Mouse (Mus musculus) spleen, adult 2 months (tissue): ENCODE results near the gene Gm10721.
"Not testable (repeated sequence)": the region's sequence is repeated elsewhere in the genome, so short reads cannot be mapped to it uniquely, and the experiment has no call there.

ENCODE experiments used
- CTCF ChIP-seq: fragments of 200-500 bp; IDR thresholded peaks from 2 replicates; pipeline ENCODE4 v1.5.1; 2011; ENCODE audit warnings: mild to moderate bottlenecking, inconsistent platforms; ENCODE audit not compliant: insufficient read depth, insufficient read length, insufficient replicate concordance; ENCODE audit errors: extremely low read depth
- POLR2A ChIP-seq: fragments of 200-500 bp; IDR thresholded peaks from 2 replicates; pipeline ENCODE4 v1.6.1; 2011; ENCODE audit warnings: low read depth, low read length, inconsistent platforms

DNA sequence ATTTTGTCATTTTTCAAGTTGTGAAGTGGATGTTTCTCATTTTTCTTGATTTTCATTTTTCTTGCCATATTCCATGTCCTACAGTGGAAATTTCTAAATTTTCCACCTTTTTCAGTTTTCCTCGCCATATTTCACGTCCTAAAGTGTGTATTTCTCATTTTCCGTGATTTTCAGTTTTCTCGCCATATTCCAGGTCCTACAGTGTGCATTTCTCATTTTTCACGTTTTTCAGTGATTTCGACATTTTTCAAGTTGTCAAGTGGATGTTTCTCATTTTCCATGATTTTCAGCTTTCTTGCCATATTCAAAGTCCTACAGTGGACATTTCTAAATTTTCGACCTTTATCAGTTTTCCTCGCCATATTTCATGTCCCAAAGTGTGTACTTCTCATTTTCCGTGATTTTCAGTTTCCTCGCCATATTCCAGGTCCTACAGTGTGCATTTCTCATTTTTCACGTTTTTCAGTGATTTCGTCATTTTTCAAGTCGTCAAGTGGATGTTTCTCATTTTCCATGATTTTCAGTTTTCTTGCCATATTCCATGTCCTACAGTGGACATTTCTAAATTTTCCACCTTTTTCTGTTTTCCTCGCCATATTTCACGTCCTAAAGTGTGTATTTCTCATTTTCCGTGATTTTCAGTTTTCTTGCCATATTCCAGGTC, 11.2 kb downstream of the Gm10721 start:
- not testable (repeated sequence) for TF ChIP-seq POLR2A, CTCF
